Mouse (Mus musculus): Measurements from ENCODE around the gene Zbtb8b.

The Zbtb8b gene

DNA sequence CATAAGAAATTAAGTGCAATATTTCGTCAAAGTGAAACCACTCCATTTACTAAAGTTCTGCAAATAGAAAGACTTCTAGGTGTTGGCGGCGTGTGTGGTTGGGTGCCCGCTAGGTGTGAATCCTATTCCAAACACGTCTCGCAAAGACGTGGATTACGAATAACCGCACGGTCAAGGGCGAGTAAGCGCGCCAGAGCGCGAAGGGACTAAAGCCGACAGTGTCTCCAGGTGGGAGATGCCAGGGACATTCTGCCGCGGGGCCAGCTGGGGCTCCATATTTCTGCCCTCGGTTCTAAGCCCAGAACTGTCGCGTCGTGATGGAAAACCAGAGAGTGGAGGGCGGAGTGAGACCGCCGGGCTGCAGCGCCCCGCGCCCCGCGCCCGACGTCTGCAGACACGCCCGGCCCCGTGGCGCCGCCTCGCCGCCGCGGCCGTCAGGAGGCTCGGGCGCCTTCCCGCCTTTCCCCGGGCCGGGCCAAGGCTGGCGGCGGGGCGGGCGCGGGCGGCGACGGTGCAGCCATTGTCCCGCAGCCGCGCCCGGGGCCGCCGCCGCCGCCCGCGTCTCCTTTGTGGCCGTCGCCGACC is 63.6 kb downstream of the Zbtb8b start:
- DNase-seq (ENCODE audit: low read depth, low spot score): peak; percentile 55

- DNase-seq (ENCODE audit: low read depth, low spot score): no peak
These were observed 64.8 kb downstream of the Zbtb8b start for GRCm38 (mm10) chr4:129375821-129376220.

All from A20 (cell line).